Mouse (Mus musculus): ENCODE data around the gene Tprn.

DNA sequence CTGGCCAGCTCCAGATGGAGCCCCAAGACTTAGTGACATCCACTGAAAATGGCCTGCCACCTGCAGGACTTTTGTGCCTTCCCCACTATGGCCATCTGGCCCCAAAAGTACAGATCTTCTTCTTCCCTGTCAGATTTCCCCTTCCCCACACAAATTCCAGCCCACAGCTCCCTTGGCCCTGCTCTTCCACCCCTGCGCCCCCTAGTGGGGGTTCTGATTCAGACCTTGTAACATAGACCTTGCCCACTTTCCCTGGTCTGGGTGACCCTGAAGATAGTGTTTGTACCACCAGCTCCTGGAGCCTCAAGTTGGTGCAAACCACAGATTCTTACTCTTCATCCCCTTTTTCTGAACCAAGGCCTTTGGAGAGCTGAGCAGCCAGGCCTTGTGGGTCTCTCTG lies 30.4 kb downstream of the Tprn start:
- TF ChIP-seq HCFC1 (IDR thresholded peaks at IDR 0.05; ENCODE audit: borderline replicate concordance, insufficient read depth, low read length) (no peak), ZC3H11A (IDR thresholded peaks at IDR 0.05; ENCODE audit: borderline replicate concordance, low read depth, low read length) (no peak), CHD2 (IDR thresholded peaks at IDR 0.05; ENCODE audit: low read depth, low read length) (no peak), MAFK (IDR thresholded peaks at IDR 0.05; ENCODE audit: insufficient read depth, low read depth, low read length) (no peak)

Measured in ES-E14 (cell line).